Mouse (Mus musculus): ENCODE data around the gene Crtc3.

The Crtc3 gene

GRCm38 (mm10) chr7:80554180-80555021 is 134.3 kb downstream of the Crtc3 start:
- no peak for DNase-seq (ENCODE audit: low spot score)

GRCm38 (mm10) chr7:80548513-80549260 is 140.0 kb downstream of the Crtc3 start:
- DNase-seq (ENCODE audit: low spot score), result no peak

DNA sequence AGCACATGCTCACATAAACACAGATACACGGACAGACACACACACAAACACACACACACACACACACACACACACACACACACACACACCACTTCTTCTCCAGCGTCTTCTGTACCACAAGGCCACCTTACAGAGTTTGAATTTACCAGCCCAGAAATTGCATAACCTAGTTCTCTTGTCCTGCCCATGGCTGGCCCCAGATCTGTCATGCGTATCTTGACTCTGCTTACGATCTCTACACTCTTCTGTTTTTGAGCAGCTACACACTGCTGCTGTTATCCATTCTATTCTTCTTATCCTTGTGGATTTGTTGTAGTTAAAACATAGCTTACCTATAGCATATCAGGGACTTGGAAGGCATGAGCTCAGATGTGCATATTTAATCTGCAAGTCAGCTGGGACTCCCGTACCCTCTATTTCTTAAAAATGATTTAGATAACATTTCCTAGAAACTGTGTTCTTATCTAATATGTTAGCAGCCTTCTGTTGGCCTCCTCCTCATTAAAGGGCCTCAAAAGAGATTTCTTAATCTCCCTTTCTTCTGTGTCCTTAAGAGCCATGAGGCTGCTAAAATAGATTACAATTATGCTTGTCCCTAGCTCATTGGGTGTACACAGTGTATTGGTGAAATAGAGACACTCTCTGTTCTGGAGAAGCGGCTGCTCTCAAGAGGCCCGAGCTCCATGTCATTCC is 146.4 kb downstream of the Crtc3 start:
- DNase-seq (ENCODE audit: low spot score), result peak; percentile 74

GRCm38 (mm10) chr7:80539581-80539980 is 149.1 kb downstream of the Crtc3 start:
- no peak for DNase-seq (ENCODE audit: low spot score)

Data from c-Kit-positive CD71-positive TER-119-positive erythroid progenitor cells, embryonic 14.5 days (primary cell).